Mouse (Mus musculus): Measurements from ENCODE around the gene Pde4dip.

DNA sequence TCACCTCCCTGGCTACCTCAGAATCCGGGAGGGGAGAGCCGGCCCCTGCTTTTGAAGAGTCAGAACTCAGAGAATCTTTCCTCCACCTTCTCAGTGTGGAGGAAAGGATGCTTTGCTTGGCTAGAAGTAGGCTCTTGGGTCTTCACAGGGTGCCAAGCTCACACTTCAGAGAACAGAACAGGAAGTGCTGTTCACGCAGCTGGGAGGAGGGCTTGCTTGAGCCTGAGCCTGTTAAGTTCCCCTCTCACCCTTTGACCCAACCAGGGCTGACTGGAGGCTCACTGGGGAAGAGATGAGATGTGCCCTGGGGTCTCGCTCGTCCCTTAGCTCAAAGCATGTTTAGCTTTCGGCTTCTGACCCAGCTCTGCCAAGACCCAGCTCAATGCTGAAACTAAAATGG is 44.7 kb upstream of the Pde4dip start:
- TF ChIP-seq CTCF (IDR thresholded peaks at IDR 0.05) (no peak), EP300 (IDR thresholded peaks at IDR 0.05) (no peak)
